Mouse (Mus musculus) megakaryocyte, embryonic 14.5 days (primary cell): ENCODE results near the gene Tprg. TPM values are rescaled to one million over a fixed set of nuclear protein-coding genes. Genes with fewer than 3 reads are reported as not detected.

Source experiments
- H3K27me3 ChIP-seq: replicated peaks from 2 replicates; pipeline ENCODE3; 2012; ENCODE audit warnings: inconsistent platforms
- H3K36me3 ChIP-seq: replicated peaks from 2 replicates; pipeline ENCODE3; 2012; ENCODE audit warnings: low read length, inconsistent platforms, mixed read lengths
- H3K4me1 ChIP-seq: 2 replicates; pipeline ENCODE4 v1.6.1; 2012; ENCODE audit warnings: inconsistent platforms
- H3K4me3 ChIP-seq: replicated peaks from 2 replicates; pipeline ENCODE3; 2012; ENCODE audit warnings: moderate library complexity, mild to moderate bottlenecking, inconsistent platforms
- H3K9me3 ChIP-seq: 2 replicates; pipeline ENCODE4 v1.6.1; 2012; ENCODE audit warnings: inconsistent platforms
- FLI1 ChIP-seq: IDR thresholded peaks from 2 replicates; pipeline ENCODE4 v1.6.1; 2012; ENCODE audit warnings: low read length, inconsistent platforms, mixed read lengths
- GATA1 ChIP-seq: IDR thresholded peaks from 3 replicates; pipeline ENCODE4 v1.6.1; 2012; ENCODE audit warnings: mixed read lengths, low read length, inconsistent platforms, borderline replicate concordance
- polyA plus RNA-seq: library from polyadenylated mRNA; stranded (reverse); fragments of >175 nt; gene quantifications from 2 replicates; pipeline ENCODE4 v1.2.3, GENCODE M21; 2012; ENCODE audit warnings: low replicate concordance; ENCODE audit not compliant: insufficient read depth

Gene Tprg
- polyA plus RNA-seq, 1 experiment = not detected

- Histone ChIP-seq H3K27me3 (no peaks in the 10 kb centered on the region), H3K9me3 (no peaks in the 10 kb centered on the region), H3K4me1 (no peaks in the 10 kb centered on the region), H3K36me3 (no peaks in the 10 kb centered on the region), H3K4me3 (no peak overlapping the region)
- no peak for TF ChIP-seq GATA1
Observed at GRCm38 (mm10) chr16:25376720-25377373, 90.2 kb downstream of the Tprg start.

- Histone ChIP-seq H3K36me3 (no peaks in the 10 kb centered on the region), H3K4me1 (no peaks in the 10 kb centered on the region), H3K27me3 (no peaks in the 10 kb centered on the region), H3K4me3 (no peak overlapping the region), H3K9me3 (no peaks in the 10 kb centered on the region)
- no peak for TF ChIP-seq FLI1
- TF ChIP-seq GATA1 = no peak
Observed at GRCm38 (mm10) chr16:25377695-25378094, 91.1 kb downstream of the Tprg start.

GRCm38 (mm10) chr16:25385498-25386192, 99.0 kb downstream of the Tprg start:
- Histone ChIP-seq H3K36me3 (no peaks in the 10 kb centered on the region), H3K4me3 (no peak overlapping the region), H3K4me1 (no peaks in the 10 kb centered on the region), H3K9me3 (no peaks in the 10 kb centered on the region), H3K27me3 (no peaks in the 10 kb centered on the region)
- no peak for TF ChIP-seq GATA1
- TF ChIP-seq FLI1 = no peak

GRCm38 (mm10) chr16:25394676-25395075, 108.1 kb downstream of the Tprg start:
- Histone ChIP-seq H3K4me1 (no peaks in the 10 kb centered on the region), H3K4me3 (no peak overlapping the region), H3K9me3 (no peaks in the 10 kb centered on the region), H3K36me3 (no peaks in the 10 kb centered on the region), H3K27me3 (no peaks in the 10 kb centered on the region)
- TF ChIP-seq FLI1 (no peak), GATA1 (no peak)

- Histone ChIP-seq H3K4me3 (no peak overlapping the region), H3K4me1 (no peaks in the 10 kb centered on the region), H3K36me3 (no peaks in the 10 kb centered on the region), H3K27me3 (no peaks in the 10 kb centered on the region), H3K9me3 (0 out of 2 replicates have a peak, but pooled peaks cover 3% of the 10 kb centered on the region)
- TF ChIP-seq GATA1 (no peak), FLI1 (no peak)
Observed at GRCm38 (mm10) chr16:25404156-25404555, 117.5 kb downstream of the Tprg start.

- TF ChIP-seq GATA1 (no peak), FLI1 (no peak)
- Histone ChIP-seq H3K9me3 (peaks cover 15% of the 10 kb centered on the region), H3K4me3 (no peak overlapping the region), H3K4me1 (no peaks in the 10 kb centered on the region), H3K36me3 (no peaks in the 10 kb centered on the region), H3K27me3 (no peaks in the 10 kb centered on the region)
Observed at GRCm38 (mm10) chr16:25407204-25407886, 120.7 kb downstream of the Tprg start.

- TF ChIP-seq GATA1 = no peak
- no peak for TF ChIP-seq FLI1
- Histone ChIP-seq H3K4me1 (no peaks in the 10 kb centered on the region), H3K9me3 (peaks cover 20% of the 10 kb centered on the region)
Observed at GRCm38 (mm10) chr16:25408032-25408431, 121.4 kb downstream of the Tprg start.

GRCm38 (mm10) chr16:25411307-25411706, 124.7 kb downstream of the Tprg start:
- Histone ChIP-seq H3K36me3 (no peaks in the 10 kb centered on the region), H3K4me1 (no peaks in the 10 kb centered on the region), H3K4me3 (no peak overlapping the region), H3K9me3 (peaks cover 20% of the 10 kb centered on the region), H3K27me3 (no peaks in the 10 kb centered on the region)
- TF ChIP-seq FLI1 (no peak), GATA1 (no peak)

More at GRCm38 (mm10) chr16:25408032-25408431, 121.4 kb downstream of the Tprg start:
- Histone ChIP-seq H3K27me3 (no peaks in the 10 kb centered on the region), H3K4me3 (no peak overlapping the region), H3K36me3 (no peaks in the 10 kb centered on the region)

- no peak overlapping the region for H3K4me3 ChIP-seq
- no peaks in the 10 kb centered on the region for H3K27me3 ChIP-seq
- TF ChIP-seq GATA1 = no peak
- TF ChIP-seq FLI1 = no peak
- H3K36me3 ChIP-seq = no peaks in the 10 kb centered on the region
- H3K9me3 ChIP-seq = peaks cover 20% of the 10 kb centered on the region
- H3K4me1 ChIP-seq = no peaks in the 10 kb centered on the region
Observed at GRCm38 (mm10) chr16:25413885-25414284, 127.3 kb downstream of the Tprg start.

GRCm38 (mm10) chr16:25415186-25415585, 128.6 kb downstream of the Tprg start:
- no peaks in the 10 kb centered on the region for H3K27me3 ChIP-seq
- H3K36me3 ChIP-seq = no peaks in the 10 kb centered on the region
- TF ChIP-seq FLI1 (no peak), GATA1 (no peak)
- peaks cover 20% of the 10 kb centered on the region for H3K9me3 ChIP-seq
- no peak overlapping the region for H3K4me3 ChIP-seq
- no peaks in the 10 kb centered on the region for H3K4me1 ChIP-seq
